Mouse (Mus musculus) bone marrow macrophage, adult 2 months (primary cell): Measurements from ENCODE around the gene Fuk.

Experiments
- CTCF ChIP-seq: IDR thresholded peaks from 2 replicates; pipeline ENCODE4 v1.5.1; 2012; ENCODE audit warnings: low read depth, mild to moderate bottlenecking, low read length, moderate library complexity
- POLR2A ChIP-seq: IDR thresholded peaks from 2 replicates; pipeline ENCODE4 v1.6.1; 2012; ENCODE audit warnings: mild to moderate bottlenecking, low read depth, low read length, borderline replicate concordance

DNA sequence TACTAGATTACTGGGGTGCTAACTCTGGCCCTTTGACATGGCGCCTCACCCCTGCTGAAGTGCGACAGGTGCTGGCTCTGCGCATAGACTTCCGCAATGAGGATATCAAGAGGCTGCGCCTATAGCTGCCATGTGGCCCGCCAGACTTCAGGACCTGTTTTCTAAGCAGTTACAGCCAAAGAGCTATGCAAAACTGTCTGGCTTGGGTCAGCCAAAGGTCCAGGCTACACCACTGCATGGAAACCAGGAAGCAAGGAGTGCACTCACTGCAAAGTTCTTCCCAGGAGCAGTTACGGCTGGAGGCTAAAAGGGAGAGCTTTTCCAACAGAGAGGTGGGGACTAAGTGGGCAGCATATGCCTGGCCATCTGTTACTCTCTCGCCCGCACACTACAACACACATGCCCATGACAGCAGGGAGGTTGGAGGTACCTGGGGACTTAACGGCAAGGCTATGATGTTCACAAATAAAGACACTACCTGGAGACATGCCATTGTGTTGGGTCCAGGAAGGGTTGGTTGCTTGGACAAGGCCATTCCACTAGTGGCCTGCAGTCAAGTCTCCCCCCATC, 20.5 kb downstream of the Fuk start:
- TF ChIP-seq POLR2A (no peak), CTCF (no peak)
